Mouse (Mus musculus): Measurements from ENCODE around the gene Adgrv1. TPM values are rescaled to one million over a fixed set of nuclear protein-coding genes. Genes with fewer than 3 reads are reported as not detected.

Adgrv1 gene
- not detected for total RNA-seq (2023)

DNA sequence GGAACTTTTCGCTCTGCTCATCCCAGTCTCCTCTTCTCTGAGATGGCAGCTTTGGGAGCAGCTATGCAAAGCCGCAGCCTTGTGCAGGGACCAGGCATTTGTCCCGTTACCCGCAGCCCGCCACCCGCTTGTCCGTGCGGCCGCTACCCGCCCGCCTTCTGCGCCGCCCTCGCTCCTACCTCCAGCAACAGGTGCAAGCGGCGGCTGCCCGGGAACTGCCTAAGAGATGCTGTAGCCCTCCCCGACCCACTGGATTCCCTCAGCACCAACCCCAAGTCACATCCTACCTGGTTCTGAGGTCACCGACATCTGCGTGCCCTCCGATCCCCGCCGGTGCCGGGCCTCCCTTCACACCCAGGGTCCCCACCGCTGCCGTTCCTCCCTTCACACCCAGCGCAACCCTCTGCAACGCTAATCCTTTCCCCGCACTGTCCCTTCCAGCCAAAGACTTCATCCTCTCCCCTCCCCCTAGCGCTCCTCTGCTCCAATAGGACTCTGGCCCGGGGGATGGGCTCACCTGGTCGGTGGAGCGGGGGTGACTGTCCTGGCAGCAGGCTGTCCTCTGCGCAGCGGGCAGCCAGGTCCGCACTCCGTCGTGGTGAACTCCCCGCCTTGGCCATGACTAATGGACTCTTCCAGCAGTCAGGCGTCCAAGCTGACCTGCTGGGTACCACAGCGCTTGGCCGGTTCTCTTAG lies at the start of gene Adgrv1:
Gene Adgrv1, minus strand, starts transcription at position 435 of the 696 bp plus-strand sequence.

DNA sequence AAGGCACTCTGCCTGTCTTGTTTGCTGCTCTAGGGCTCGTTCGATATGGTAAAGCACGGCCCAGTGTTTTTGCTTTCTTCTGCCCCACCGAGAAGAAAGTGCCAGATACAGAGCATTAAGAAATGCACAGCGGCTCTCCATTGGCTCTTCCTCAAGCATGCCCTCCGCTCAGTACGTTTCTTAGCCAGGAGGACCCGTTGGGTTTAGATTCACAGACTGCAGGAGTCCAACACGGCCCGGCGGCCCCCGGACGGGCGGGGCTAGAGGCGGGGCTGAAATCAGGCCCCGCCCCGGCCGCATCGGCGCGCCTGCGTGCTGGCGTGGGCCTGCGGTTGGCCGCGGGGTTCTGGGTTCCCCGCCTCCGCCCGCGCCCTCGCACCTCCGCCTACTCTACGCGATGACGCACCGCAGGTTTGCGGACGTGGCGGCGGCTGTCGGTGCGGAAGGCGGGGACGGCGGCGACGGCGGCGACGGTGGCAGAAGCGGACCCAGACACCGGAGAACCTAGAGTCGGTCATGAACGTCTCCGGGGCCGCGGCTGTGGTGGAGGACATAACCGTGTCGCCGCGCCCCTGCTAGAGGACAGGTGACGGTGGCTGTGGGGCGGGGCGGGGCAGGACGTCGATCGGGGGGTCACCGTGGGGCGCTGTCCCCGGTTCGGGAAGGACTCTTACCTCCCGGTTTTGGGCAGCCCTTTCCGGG lies 24.5 kb upstream of the Adgrv1 start, which contains the start of gene Lysmd3:
Gene Lysmd3, plus strand, starts transcription at position 313 of the 702 bp plus-strand sequence.

Other genes starting within 250 kb of the Adgrv1 start
- 10 to 100 TPM; 27.0 to 27.8 TPM for gene Lysmd3, start 24.5 kb upstream of the Adgrv1 start, total RNA-seq (2023)
- 10 to 100 TPM; 11.8 to 13.1 TPM for gene Polr3g, start 77.9 kb upstream of the Adgrv1 start, total RNA-seq (2023)
- 1 to 10 TPM; 7.0 to 8.2 TPM for gene Mblac2, start 78.2 kb upstream of the Adgrv1 start, total RNA-seq (2023)
- 10 to 100 TPM; 86.3 to 87.0 TPM for gene Cetn3, start 149.9 kb upstream of the Adgrv1 start, total RNA-seq (2023)

Measured in B cell, adult 67 days (primary cell).